Mouse (Mus musculus) spleen, adult 10 weeks (tissue): Measurements from ENCODE around the gene Wfdc6b. TPM values are rescaled to one million over a fixed set of nuclear protein-coding genes. Genes with fewer than 3 reads are reported as not detected.

Experiments used
- polyA plus RNA-seq: library from polyadenylated mRNA; stranded (reverse); fragments of 350-450 nt; fragmentation: Illumina TruSeq; extraction: RNeasy Lipid Tissue Mini Kit (QIAGEN cat#74804); gene quantifications from one replicate; pipeline ENCODE4 v1.2.3, GENCODE M21; 2015; ENCODE audit warnings: low replicate concordance; ENCODE audit not compliant: insufficient read depth

The Wfdc6b gene
- not detected for polyA plus RNA-seq

DNA sequence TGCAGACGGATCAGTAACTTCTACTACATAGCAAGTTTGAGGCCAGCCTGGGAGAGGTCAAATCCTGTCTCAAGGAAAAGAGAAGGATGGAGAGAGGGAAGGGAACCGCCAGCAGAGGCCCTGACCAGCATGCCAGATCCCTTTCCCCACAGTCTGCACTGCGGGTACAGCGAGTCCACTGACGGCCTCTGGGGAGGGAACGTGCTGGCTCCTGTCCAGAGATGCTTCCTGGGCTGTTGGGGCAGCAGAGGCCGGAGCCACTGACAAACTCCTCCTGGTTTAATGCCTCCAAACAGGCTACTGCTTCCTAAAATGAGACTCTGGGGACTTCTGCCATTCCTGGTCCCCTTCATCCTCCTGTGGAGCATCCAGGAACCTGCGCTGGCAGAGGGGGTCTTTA, at the start of gene Wfdc6b, which contains the start of gene Wfdc8:
Wfdc6b (plus strand) TSS at position 52 of the 400 bp plus-strand sequence.
Wfdc8 (minus strand) TSS at position 156 of the 400 bp plus-strand sequence.

DNA sequence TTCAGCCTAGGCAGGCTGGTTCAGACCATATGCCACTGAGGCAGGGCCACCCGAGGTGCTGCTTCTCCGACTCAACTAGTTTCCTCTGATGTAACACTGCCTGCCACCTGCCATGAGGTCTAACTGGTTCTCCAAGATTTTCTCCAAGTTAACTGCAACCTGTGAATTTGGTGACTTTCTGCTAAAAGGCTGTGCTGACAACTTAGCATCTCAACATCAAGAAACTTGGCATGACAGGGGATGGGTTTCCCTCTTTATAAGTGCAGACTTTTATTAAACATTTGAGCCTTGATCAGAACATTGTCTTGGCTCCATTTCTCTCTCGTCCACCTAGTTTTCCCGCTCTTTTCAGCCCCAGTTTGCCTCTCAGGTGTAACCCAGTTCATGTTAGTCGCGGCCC, 40.0 kb upstream of the Wfdc6b start, which contains the start of gene Spint3:
Spint3 (minus strand) TSS at position 101 of the 400 bp plus-strand sequence.

DNA sequence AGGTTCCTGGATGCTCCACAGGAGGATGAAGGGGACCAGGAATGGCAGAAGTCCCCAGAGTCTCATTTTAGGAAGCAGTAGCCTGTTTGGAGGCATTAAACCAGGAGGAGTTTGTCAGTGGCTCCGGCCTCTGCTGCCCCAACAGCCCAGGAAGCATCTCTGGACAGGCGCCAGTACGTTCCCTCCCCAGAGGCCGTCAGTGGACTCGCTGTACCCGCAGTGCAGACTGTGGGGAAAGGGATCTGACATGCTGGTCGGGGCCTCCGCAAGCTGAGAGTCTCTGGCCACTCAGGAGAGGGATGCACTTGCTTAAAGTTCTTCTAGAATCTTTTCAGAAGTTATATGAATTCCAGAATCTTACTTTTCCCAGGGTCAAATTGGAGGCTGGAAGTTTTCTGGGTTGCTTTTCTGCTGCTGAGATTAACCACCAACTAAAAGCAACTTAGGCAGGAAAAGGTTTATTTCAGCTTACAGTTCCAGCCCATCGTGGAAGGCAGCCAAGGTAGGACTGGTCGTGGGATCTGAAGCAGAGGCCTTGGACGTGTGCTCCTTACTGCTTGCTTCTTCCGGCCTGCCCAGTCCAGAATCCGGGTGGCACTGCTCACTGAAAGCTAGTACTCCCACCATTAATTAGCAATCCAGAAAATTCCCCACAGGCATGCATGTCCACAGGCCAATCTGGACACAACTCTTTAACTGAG, 28.1 kb upstream of the Wfdc6b start, which contains the start of gene Wfdc6a:
Wfdc6a (minus strand) TSS at position 423 of the 701 bp plus-strand sequence.

DNA sequence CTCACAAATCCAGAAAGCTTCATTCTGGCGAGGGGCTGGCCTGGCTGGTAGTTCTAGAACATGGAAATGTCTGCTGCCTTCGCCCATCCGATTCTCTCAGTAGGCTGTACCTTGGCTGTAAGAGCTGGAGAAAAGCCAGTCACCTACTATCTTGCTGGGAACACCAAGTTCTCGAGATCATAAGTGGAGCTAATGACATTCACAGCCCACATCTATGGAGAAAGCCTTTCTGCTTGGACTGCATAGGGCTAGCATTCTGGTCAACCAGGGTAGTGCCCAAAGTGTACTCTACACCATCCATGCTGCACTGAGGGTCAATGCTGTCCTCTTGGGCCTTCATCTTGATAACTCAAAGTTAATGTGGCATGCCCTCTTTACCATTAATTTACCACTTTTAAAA, 19.8 kb upstream of the Wfdc6b start, which contains the start of gene Eppin:
Eppin (minus strand) TSS at position 101 of the 400 bp plus-strand sequence.

DNA sequence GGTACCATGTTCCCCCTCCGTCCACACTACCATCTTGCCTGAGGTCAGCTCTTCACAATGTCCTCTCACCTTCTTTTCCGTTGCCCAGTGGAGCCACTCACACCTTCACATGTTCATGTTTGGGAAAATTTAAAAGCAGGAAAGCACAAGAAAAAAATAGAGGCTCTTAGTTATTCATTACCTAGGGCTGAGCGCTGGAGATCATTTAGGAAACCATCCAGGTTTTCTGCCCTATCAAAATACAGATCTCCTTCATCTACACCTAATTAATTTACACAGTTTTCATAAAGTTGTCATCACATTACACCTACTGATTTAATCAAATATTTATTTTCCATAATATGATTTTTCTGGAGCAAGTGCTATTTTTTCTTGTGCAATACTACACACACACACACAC, 25.4 kb downstream of the Wfdc6b start, which contains the start of gene Wfdc16:
Wfdc16 (minus strand) TSS at position 101 of the 400 bp plus-strand sequence.

DNA sequence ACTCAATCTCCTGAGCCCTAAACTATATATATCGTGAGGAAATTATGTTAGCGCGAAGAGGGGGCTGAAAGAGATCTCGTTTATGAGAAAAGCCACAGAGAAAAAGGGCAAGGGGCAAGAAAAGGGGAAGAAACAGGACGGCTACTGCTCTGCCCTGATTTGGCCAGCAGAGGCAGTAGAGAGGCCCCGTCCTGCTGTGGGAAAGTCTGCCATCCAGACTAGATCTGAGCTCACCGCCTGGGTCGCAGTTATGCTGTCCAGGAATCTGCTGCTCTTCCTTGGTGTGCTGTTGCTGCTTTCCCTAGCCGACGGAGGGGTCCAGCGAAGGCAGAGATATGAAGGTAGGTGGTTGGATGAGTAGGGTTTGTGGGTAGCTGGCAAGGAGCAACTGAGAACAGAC, 42.5 kb downstream of the Wfdc6b start, which contains the start of gene Wfdc10:
Wfdc10 (plus strand) TSS at position 189 of the 400 bp plus-strand sequence.

DNA sequence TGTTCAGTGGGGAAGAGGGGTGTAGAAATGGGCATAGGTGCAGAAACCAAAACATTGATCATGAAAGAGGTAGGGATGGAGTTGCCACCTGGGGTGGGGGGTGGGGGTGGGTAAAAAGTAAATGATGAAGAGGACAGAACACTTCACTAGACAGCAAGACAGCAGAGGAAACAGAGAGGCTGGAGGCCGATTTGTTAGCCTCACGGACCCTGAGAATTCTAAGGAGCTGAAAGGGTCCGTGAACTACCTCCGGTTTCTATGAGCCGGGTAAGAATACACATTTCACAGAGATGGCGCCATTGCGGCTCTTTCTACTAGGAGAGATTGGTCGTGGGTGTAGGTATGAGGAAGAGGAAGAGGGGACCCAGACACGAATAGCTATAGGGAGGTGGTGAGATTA, 43.2 kb downstream of the Wfdc6b start, which contains the start of gene Wfdc9:
Wfdc9 (minus strand) TSS at position 101 of the 400 bp plus-strand sequence.

Other genes starting within 250 kb of the Wfdc6b start
- gene Slpi, start 224.4 kb upstream of the Wfdc6b start, polyA plus RNA-seq, result 67.5 TPM
- 0.04 TPM for gene Rbpjl, start 210.4 kb upstream of the Wfdc6b start, polyA plus RNA-seq
- 0.06 TPM for gene Matn4, start 208.4 kb upstream of the Wfdc6b start, polyA plus RNA-seq
- gene Sdc4, start 169.6 kb upstream of the Wfdc6b start, polyA plus RNA-seq, result 55.3 TPM
- gene Sys1, start 156.6 kb upstream of the Wfdc6b start, polyA plus RNA-seq, result 21.8 TPM
- gene Gm20458, start 152.6 kb upstream of the Wfdc6b start, polyA plus RNA-seq, result not detected
- gene Trp53tg5, start 139.8 kb upstream of the Wfdc6b start, polyA plus RNA-seq, result not detected
- 12.0 TPM for gene Dbndd2, start 127.4 kb upstream of the Wfdc6b start, polyA plus RNA-seq
- 28.4 TPM for gene Pigt, start 116.0 kb upstream of the Wfdc6b start, polyA plus RNA-seq
- not detected for gene Wfdc2, start 51.1 kb upstream of the Wfdc6b start, polyA plus RNA-seq
- not detected for gene Spint3, start 40.1 kb upstream of the Wfdc6b start, polyA plus RNA-seq
- 0.44 TPM for gene Wfdc6a, start 28.1 kb upstream of the Wfdc6b start, polyA plus RNA-seq
- gene Eppin, start 19.9 kb upstream of the Wfdc6b start, polyA plus RNA-seq, result not detected
- gene Wfdc8, start 104 bp downstream of the Wfdc6b start, polyA plus RNA-seq, result not detected
- gene Wfdc16, start 25.3 kb downstream of the Wfdc6b start, polyA plus RNA-seq, result not detected
- not detected for gene Wfdc10, start 42.5 kb downstream of the Wfdc6b start, polyA plus RNA-seq
- gene Wfdc9, start 43.1 kb downstream of the Wfdc6b start, polyA plus RNA-seq, result not detected
- gene Wfdc11, start 60.6 kb downstream of the Wfdc6b start, polyA plus RNA-seq, result not detected
- not detected for gene Wfdc13, start 71.6 kb downstream of the Wfdc6b start, polyA plus RNA-seq
- not detected for gene Spint4, start 85.0 kb downstream of the Wfdc6b start, polyA plus RNA-seq
- not detected for gene Spint5, start 101.8 kb downstream of the Wfdc6b start, polyA plus RNA-seq
- gene Wfdc3, start 132.4 kb downstream of the Wfdc6b start, polyA plus RNA-seq, result 0.39 TPM
- gene Dnttip1, start 132.5 kb downstream of the Wfdc6b start, polyA plus RNA-seq, result 16.4 TPM
- gene Ube2c, start 156.4 kb downstream of the Wfdc6b start, polyA plus RNA-seq, result 44.2 TPM
- gene Tnnc2, start 166.4 kb downstream of the Wfdc6b start, polyA plus RNA-seq, result not detected
- 5.2 TPM for gene Snx21, start 172.3 kb downstream of the Wfdc6b start, polyA plus RNA-seq
- 14.0 TPM for gene Acot8, start 191.4 kb downstream of the Wfdc6b start, polyA plus RNA-seq
- 5.5 TPM for gene Zswim3, start 191.6 kb downstream of the Wfdc6b start, polyA plus RNA-seq
- 4.9 TPM for gene Zswim1, start 209.2 kb downstream of the Wfdc6b start, polyA plus RNA-seq
- gene Spata25, start 215.0 kb downstream of the Wfdc6b start, polyA plus RNA-seq, result not detected
- 161 TPM for gene Ctsa, start 219.4 kb downstream of the Wfdc6b start, polyA plus RNA-seq
- 0.99 TPM for gene Neurl2, start 219.9 kb downstream of the Wfdc6b start, polyA plus RNA-seq
- gene Pltp, start 244.2 kb downstream of the Wfdc6b start, polyA plus RNA-seq, result 10.2 TPM